Mouse (Mus musculus) natural killer cell, adult 2 months (primary cell): ENCODE measurements around the gene Lrrc8c.

Experiments
- DNase-seq, 2 experiments: peaks; one replicate each; pipeline ENCODE4 v3.0.0; 2022; ENCODE audit warnings: low spot score in 2 of 2

Gene Lrrc8c

DNA sequence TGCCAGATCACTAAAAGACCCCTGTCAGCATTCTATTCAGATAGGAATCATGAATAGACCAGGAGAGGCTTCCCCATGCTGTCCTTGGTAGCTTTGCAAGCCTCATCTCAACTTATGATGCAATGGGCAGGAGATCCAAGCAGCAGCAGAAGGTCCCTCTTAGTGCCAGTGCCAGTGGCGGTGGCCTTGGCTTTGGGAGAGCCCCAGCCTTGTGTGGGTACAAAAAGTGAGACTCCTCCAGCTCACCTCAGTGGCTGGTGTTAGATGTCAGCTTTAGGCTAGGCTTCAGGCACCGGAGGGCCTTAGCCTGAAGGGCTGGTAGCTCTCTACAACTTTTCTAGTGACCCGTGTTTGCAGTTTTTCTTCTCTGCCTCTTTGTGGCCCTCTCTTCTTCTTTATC lies 18.1 kb upstream of the Lrrc8c start:
- DNase-seq: peak; percentile 14 to 33

DNA sequence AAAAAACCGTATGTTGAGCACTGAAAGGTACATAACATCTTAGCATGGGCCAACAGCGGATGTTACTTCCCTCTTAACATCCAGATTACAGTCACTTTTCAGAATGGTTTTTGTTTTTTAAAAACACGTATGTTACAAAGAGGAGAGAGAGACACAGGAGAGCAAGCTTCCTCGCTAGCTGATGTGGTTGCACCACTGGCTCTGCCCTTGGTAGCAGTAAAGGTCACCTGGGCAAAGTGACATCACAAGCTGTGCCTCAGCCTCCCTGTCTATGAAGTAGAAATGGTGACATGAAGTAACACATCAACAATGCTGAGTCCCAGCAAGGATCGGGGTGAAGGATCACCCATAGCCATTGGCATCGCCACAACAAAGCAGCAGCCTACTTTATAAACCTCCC lies 10.4 kb upstream of the Lrrc8c start:
- DNase-seq: no peak

GRCm38 (mm10) chr5:105512297-105512696 lies 6.9 kb upstream of the Lrrc8c start:
- DNase-seq: no peak

DNA sequence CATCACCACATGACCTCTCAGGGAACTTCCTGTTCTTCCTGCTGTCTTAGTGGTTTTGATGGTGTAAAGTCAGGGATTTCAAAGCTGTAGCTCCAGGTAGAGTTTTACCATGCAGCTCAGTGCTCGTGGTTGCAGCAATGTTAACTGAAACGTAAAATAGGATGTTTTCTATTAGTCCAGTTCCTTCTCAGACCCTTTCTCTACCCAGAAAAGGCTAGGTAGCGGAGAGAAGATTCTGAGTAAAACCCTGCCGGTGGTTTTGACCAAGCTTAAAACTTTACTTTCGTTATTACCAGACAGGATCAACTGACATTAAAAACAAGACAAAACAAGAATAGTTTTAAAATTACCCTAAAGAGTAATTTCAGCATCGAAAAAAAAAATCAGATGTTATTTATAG lies 3.7 kb upstream of the Lrrc8c start:
- peak; percentile 42 to 46 for DNase-seq

DNA sequence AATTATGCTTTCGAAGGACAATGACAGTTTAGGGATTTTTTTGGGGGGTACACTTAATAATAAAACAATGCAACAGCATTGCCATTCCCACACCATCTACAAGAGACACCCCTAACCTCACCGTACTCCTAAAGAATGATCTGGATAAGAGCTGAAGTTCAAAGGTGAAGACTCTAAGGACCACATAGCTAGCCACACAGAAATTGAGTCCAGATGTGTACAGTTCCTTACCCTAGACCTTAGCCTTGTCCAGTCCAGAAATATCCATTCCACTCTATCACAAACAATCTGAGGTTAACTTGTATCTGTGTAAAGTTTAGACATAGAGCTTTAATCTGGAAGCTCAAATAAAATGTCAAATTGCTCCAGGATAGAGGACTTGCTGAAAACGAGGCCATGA lies 2.9 kb upstream of the Lrrc8c start:
- DNase-seq: no peak

DNA sequence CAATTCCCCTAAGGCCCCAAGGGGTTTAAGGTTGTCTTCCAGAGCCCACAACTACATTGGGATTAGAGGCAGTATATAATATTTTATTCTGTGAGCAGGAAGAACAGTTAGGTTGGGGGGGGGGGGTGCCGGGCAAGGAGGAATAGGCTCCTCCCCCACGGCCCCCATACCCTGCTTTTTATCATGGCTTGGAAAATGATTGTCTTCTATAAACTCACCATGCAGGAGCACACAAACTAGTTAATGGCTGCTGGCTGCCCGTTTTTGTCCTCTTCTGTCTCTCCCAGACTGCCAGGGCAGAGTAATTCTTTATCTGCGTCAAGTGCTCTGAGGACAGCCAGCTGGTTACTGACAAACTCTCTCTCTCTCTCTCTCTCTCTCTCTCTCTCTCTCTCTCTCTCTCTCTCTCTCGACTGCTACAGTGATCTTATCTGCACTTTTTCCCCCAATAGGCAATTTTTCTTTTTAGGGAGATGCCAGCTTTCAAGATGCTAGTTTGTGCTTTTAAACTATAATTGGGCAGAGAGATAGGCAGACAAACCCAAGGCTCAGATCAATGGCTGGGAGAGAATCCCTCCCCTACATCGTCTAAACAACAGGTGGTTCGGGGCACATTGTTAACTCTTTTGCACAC lies 1.1 kb upstream of the Lrrc8c start:
- DNase-seq: no peak

- no peak for DNase-seq
These were observed 527 bp upstream of the Lrrc8c start for GRCm38 (mm10) chr5:105518626-105519095.

- DNase-seq: no peak
These were observed 750 bp downstream of the Lrrc8c start for GRCm38 (mm10) chr5:105519976-105520300.

GRCm38 (mm10) chr5:105520442-105520965 lies 1.3 kb downstream of the Lrrc8c start:
- no peak for DNase-seq

DNA sequence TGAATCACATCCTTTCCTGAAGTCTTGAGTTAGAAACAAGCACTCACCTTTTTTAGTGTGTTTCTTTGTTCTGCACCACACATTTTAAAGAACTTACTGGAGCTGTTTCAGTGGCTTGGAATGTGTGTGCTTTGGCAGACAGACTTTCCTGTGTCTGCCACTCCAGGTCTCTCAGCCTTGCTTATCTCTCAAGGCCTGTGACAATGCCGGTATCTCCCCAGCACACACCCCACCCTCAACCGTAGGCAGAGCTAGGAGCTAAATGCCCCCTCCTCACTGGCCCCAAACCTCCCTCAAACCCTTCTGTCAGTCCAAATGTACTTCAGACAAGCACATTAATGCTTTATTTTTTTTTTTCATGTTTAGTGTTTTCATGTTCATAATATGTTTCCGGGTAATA lies 4.3 kb downstream of the Lrrc8c start:
- DNase-seq: no peak

GRCm38 (mm10) chr5:105525004-105525403 lies 5.8 kb downstream of the Lrrc8c start:
- no peak for DNase-seq

DNA sequence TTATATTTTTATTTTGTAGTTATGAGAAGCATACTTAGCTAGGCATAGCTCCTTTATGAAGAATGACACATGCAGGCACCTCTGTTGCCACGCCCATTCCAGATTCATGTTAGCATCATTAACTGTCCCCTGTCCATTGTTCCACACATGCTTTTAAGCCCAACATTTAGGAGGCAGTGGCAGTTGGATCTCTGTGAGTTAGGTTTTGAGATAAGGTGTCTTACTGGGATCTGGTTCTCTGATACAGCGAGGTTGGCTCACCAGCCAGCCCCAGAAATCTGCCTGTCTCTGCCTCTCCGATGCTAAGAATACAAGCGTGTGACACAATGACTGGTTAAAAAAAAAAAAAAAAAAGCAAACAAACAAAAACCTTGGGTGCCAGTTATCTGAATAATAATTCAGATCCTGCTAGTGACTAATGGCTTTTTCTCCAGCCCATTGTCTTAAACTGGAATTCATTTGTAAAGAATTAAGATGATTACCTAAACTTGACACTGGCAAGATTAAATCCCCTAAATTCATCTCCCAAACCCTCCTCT lies 7.0 kb downstream of the Lrrc8c start:
- DNase-seq: no peak

- DNase-seq: no peak
These were observed 7.6 kb downstream of the Lrrc8c start for GRCm38 (mm10) chr5:105526766-105527165.

DNA sequence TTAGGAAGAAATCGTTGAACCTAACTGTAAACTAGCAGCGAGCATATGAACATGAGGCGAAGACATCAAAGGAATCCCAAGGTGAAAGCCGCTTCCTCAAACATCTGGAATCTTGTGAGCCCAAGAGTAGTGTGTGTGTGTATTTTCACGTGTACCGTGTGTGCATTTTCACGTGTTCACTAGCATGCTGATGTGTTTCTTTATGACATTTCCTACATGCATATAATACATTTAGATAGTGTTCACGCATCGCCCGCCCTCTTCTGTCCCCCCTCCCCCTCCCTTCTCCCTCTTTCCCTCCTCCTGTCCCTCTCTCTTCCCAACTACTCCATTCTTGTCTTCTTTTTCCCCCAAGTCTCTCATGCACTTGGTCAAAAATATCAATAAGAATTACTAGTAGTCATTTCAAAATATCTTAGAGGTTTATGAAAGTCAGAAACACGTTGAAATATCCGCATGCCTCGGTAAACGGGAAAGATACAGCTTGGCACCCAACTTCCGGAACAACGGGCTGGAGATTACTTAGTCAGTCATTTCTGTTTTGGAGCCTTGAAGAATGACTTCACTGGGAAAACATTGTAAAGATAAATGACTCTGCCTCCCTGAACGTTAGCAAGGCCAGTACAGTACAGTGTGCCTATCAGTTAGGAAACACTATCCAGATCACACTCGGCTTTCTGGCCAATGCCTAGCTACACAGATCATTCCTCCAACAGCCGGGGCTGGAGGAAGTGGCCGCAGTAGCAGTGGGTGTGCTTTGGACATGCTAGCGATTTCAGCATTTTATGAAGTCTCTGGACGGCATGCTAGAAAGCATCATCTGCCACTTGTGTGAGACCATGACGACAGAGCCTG lies 8.5 kb downstream of the Lrrc8c start:
- DNase-seq: no peak

DNA sequence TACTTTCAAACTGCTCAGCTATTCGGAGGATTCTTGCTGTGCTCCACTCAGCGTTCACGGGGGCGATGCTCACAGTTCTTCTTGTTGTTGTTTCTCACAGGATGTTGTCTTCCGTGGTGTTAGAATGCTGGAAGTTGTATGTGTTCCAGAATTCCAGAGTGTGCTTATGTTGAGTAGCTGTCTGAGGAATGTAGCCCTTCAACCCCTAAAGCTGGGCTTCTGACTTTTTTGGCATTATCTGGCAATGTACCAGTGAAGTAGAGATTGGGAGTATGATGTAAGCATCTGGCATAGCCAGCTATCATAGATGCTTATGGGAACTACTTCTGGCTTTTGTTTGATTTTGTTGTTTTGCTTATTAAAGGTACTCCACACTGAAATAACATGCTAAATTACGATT lies 11.4 kb downstream of the Lrrc8c start:
- no peak for DNase-seq

DNA sequence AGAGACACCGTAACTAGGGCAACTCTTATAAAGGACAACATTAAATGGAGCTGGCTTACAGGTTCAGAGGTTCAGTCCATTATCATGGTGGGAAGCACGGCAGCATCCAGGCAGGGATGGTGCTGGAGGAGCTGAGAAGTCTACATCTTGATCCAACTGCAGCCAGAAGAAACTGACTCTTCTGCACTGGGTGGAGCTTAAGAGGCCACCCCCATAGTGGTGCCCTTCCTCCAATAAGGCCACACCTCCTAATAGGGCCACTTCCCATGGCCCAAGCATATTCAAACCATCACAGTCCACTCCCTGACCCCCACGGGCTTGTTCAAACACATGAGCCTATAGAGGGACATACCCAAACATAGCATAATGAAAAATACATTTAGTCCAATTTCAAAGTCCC lies 16.0 kb downstream of the Lrrc8c start:
- no peak for DNase-seq

GRCm38 (mm10) chr5:105536172-105536571 lies 17.0 kb downstream of the Lrrc8c start:
- DNase-seq: no peak

GRCm38 (mm10) chr5:105537101-105537723 lies 18.0 kb downstream of the Lrrc8c start:
- DNase-seq: no peak

GRCm38 (mm10) chr5:105541051-105541450 lies 21.9 kb downstream of the Lrrc8c start:
- DNase-seq: no peak

GRCm38 (mm10) chr5:105545126-105545525 lies 25.9 kb downstream of the Lrrc8c start:
- DNase-seq: no peak

- DNase-seq: no peak
These were observed 27.9 kb downstream of the Lrrc8c start for GRCm38 (mm10) chr5:105547115-105547514.

GRCm38 (mm10) chr5:105551808-105552207 lies 32.6 kb downstream of the Lrrc8c start:
- no peak for DNase-seq
